Mouse (Mus musculus) intestine, embryonic 15.5 days (tissue): ENCODE results near the gene Mrpl14. TPM values are rescaled to one million over a fixed set of nuclear protein-coding genes. Genes with fewer than 3 reads are reported as not detected.

Source experiments
- ATAC-seq: fragments of 200-750 bp; cut with Nextera tagmentation; 2 replicates; pipeline ENCODE4 v1.8.0; 2017; ENCODE audit warnings: moderate TSS enrichment, moderate library complexity
- H3K27ac ChIP-seq: fragments of 300-500 bp; sonication (generic); 2 replicates; pipeline ENCODE4 v1.5.1; 2015; ENCODE audit warnings: mild to moderate bottlenecking, inconsistent platforms
- H3K27me3 ChIP-seq: fragments of 300-500 bp; sonication (generic); replicated peaks from 2 replicates; pipeline ENCODE4 v1.6.1; 2015; ENCODE audit warnings: inconsistent platforms
- H3K36me3 ChIP-seq: fragments of 300-500 bp; sonication (generic); 2 replicates; pipeline ENCODE4 v1.6.1; 2015; ENCODE audit warnings: inconsistent platforms
- H3K4me1 ChIP-seq: fragments of 300-500 bp; sonication (generic); replicated peaks from 2 replicates; pipeline ENCODE4 v1.6.1; 2015; ENCODE audit warnings: inconsistent platforms
- H3K4me2 ChIP-seq: fragments of 300-500 bp; sonication (generic); replicated peaks from 2 replicates; pipeline ENCODE4 v1.6.1; 2015; ENCODE audit warnings: mild to moderate bottlenecking, inconsistent platforms
- H3K4me3 ChIP-seq: fragments of 300-500 bp; sonication (generic); replicated peaks from 2 replicates; pipeline ENCODE4 v1.5.1; 2015; ENCODE audit warnings: inconsistent platforms
- H3K9ac ChIP-seq: fragments of 300-500 bp; sonication (generic); 2 replicates; pipeline ENCODE4 v1.6.1; 2015; ENCODE audit warnings: inconsistent platforms
- H3K9me3 ChIP-seq: fragments of 300-500 bp; sonication (generic); 2 replicates; pipeline ENCODE4 v1.6.1; 2016; ENCODE audit warnings: inconsistent platforms
- WGBS: fragments of 180-500 bp; shearing (Covaris S2); methylation state at CpG from one replicate; pipeline ENCODE4 v1.1.7; 2015; 5-methylcytosine and 5-hydroxymethylcytosine counted together
- polyA plus RNA-seq: library from polyadenylated mRNA; unstranded; fragments of >200 nt; fragmentation: Nextera tagmentation; extraction: Ambion mirVana; gene quantifications from 2 replicates; pipeline ENCODE4 v1.2.1, GENCODE M21; 2015

The Mrpl14 gene
- polyA plus RNA-seq, 1 experiment from 2014 or later = 147 TPM

DNA sequence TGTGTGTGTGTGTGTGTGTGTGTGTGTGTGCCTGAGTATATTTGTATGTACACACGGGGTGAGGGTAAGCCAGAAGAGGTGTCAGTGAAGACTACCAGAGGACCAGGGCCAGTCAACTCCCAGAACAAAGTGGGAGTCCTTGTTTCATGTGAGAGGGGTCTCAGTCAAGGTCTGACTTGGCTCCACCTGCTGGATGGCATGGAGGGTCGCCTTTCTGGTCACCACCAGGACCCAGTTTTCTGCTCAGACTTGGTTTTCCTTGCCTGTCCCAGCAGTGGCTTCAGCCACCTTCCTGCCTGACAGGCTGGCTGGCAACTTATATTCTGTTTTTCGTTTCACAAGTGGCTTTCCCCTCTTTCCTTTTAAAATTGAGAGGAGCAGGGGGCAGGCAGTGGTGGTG is 21.3 kb downstream of the Mrpl14 start:
- no peak for ATAC-seq
- WGBS = 32% methylated on average over 3 of the region's 3 CpGs
- no peaks in the 10 kb centered on the region for H3K9me3 ChIP-seq
- H3K27ac ChIP-seq = no peak overlapping the region
- no peak overlapping the region for H3K9ac ChIP-seq
- H3K27me3 ChIP-seq = no peaks in the 10 kb centered on the region
- H3K4me2 ChIP-seq = no peak overlapping the region
- no peak overlapping the region for H3K4me3 ChIP-seq
- H3K4me1 ChIP-seq = 0 out of 2 replicates have a peak, but pooled peaks cover 2% of the 10 kb centered on the region
- H3K36me3 ChIP-seq = no peaks in the 10 kb centered on the region

DNA sequence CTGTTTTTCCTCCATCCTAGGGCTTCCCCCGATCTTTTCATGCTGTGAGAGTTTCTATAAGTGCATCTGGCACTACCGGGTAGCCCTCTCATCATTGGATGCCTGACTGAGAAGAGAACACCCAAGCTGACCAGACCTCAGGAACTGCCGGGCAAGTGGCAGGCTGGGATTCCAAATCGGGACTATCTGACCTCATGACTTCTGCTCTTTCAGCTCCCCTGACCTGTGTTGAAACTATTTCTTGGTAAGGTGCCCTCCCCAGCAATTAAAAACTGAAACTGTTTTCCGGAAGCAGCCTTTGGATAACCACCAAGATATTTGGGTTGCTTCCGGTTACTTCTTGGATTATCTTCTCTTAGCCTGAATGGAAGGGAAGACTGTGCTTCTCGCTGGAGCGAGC is 22.1 kb downstream of the Mrpl14 start:
- Histone ChIP-seq H3K4me2 (no peak overlapping the region), H3K4me3 (no peak overlapping the region)
- WGBS = 83% methylated on average over 8 of the region's 8 CpGs

DNA sequence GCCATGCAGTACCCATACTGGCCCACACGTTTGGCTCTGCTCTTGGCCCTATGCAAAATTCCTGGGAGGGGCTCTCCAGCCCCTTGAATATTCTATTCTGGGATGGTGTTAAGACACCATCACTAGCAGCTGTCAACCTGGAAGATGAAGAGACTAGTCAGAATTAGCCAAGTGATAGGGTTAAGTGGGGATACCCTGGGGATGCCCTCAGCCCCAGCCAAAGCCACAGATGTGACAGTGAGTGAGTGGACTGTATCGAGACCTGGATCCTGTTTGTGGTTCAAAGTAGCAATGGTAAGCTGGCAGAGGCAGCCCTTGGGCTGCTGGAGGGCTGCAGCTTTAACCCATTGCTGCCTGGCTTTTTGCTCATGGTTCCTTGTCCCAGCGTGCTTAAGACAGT is 23.7 kb downstream of the Mrpl14 start:
- Histone ChIP-seq H3K9ac (no peak overlapping the region), H3K4me1 (no peaks in the 10 kb centered on the region), H3K9me3 (no peaks in the 10 kb centered on the region), H3K4me3 (no peak overlapping the region), H3K36me3 (no peaks in the 10 kb centered on the region), H3K27ac (no peak overlapping the region), H3K4me2 (no peak overlapping the region), H3K27me3 (no peaks in the 10 kb centered on the region)
- WGBS = 41% methylated on average over 3 of the region's 3 CpGs
- ATAC-seq = no peak

More for the DNA sequence above, 22.1 kb downstream of the Mrpl14 start:
- no peaks in the 10 kb centered on the region for H3K27me3 ChIP-seq
- H3K4me1 ChIP-seq = no peaks in the 10 kb centered on the region
- H3K27ac ChIP-seq = no peak overlapping the region
- H3K36me3 ChIP-seq = no peaks in the 10 kb centered on the region
- H3K9ac ChIP-seq = no peak overlapping the region
- H3K9me3 ChIP-seq = no peaks in the 10 kb centered on the region
- ATAC-seq = no peak

DNA sequence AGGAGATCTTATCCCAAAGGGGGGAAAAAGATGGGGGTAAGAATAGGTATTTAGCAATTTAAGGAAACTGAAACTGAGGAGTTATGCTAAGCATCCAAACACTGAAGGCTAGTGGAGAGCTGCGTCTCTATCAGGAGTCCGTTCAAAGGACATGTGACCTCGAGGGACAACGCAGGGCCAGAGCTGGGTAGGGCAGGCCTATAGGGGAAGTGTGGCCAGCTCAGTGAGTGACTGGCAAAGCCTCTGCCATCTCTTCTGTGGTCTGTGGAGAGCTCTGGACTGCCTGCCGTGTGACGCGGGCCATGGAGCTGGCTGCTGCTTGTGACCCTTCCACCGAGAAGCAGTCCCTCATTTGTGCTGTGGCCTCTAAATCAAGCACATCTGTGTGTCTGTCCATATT is 24.3 kb downstream of the Mrpl14 start:
- no peak overlapping the region for H3K27ac ChIP-seq
- H3K4me2 ChIP-seq = no peak overlapping the region
- no peaks in the 10 kb centered on the region for H3K27me3 ChIP-seq
- 80% methylated on average over 8 of the region's 8 CpGs for WGBS
- no peak for ATAC-seq
- no peaks in the 10 kb centered on the region for H3K4me1 ChIP-seq
- no peak overlapping the region for H3K9ac ChIP-seq
- no peaks in the 10 kb centered on the region for H3K9me3 ChIP-seq
- H3K4me3 ChIP-seq = no peak overlapping the region
- no peaks in the 10 kb centered on the region for H3K36me3 ChIP-seq

DNA sequence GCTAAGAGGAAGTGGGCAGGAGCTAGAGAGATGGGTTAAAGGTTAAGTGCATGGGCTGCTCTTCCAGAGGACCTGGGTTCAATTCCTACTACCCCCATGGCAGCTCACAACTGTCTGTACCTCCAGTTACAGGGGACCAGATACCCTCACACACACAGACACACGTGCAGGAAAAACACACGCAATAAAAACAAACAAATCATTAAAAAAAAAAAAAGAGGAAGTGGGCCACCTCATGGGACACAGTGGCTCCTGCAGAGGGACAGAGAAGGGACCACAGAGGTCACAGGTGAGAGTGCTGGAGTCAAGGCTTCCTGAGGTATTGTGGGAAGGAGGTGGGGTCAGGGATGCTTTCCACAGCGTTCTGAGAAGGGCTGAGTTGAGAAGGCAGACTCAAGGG is 25.4 kb downstream of the Mrpl14 start:
- no peak overlapping the region for H3K4me2 ChIP-seq
- no peak overlapping the region for H3K27ac ChIP-seq
- no peak overlapping the region for H3K4me3 ChIP-seq
- no peaks in the 10 kb centered on the region for H3K9me3 ChIP-seq
- H3K4me1 ChIP-seq = no peaks in the 10 kb centered on the region
- no peak overlapping the region for H3K9ac ChIP-seq
- H3K36me3 ChIP-seq = no peaks in the 10 kb centered on the region
- no peaks in the 10 kb centered on the region for H3K27me3 ChIP-seq
- no peak for ATAC-seq
- 32% methylated on average over 3 of the region's 3 CpGs for WGBS

DNA sequence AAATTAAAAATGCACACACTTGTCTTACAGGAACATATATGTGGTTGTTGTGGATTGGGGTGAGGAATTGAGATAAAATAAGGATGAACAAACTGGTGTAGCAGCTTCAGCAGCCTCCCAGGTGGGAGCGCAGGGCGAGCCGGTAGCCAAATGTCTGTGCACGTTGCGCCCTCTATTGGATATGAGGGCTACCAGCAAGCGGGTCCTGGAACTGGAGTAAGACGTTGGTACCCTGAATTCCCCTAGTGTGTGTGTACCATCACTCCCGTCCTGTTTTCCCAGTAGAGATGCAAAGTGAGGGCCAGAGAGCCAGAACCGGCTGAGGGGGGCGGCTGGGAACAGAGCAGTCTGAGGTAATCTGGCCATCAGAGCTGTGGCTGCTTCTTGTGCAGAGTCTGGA is 32.2 kb downstream of the Mrpl14 start:
- Histone ChIP-seq H3K9ac (no peak overlapping the region), H3K4me3 (no peak overlapping the region), H3K36me3 (no peaks in the 10 kb centered on the region), H3K9me3 (no peaks in the 10 kb centered on the region), H3K27me3 (no peaks in the 10 kb centered on the region), H3K4me2 (no peak overlapping the region), H3K27ac (no peak overlapping the region), H3K4me1 (no peaks in the 10 kb centered on the region)
- ATAC-seq = peak; percentile 76; the same call in 1 of the 2 replicates
- WGBS = 9% methylated on average over 10 of the region's 10 CpGs

DNA sequence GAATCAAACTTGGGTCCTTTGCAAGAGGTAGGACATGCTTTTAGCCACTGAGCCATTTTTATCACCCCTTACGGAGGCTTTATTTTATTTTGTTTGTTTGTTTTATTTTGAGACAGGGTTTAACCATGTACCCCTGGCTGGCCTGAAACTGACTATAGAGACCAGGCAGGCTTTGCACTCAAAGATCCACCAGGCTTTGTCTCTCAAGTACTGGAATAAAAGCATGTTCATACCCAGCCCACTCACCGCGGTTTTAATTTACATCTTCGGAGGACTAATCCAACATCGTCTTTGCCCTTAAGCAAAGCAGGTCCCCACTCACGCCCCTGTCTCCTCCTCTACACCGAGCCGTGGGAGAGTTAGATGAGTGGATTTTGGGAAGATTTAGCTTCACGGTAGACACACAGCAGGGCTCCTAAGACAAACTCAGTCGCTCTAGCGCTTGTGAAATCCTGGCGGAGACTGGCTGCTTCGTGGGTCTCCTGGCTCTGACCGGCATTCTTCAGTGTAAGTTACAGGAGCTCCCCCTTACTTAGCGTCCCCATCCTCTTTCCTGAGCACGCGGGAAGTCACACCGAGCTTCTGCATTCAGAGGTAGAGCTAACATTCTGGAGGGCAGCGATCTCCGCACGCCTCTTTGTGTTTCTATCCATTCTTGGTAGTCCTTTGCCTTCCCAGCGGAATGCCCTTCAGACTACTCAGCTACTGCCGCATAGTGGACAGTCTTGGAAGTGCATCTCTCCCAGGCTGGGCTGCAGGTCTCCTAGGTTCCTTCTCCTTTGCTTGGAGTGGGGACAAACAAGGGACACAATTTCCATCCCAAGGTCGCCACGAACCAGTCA is 37.8 kb downstream of the Mrpl14 start:
- Histone ChIP-seq H3K27me3 (no peaks in the 10 kb centered on the region), H3K4me1 (peaks cover 4% of the 10 kb centered on the region), H3K27ac (peak overlapping the region; percentile 72), H3K4me3 (peak overlapping the region; percentile 46), H3K9me3 (no peaks in the 10 kb centered on the region), H3K36me3 (no peaks in the 10 kb centered on the region), H3K4me2 (peak overlapping the region; percentile 82), H3K9ac (peak overlapping the region; percentile 65)
- 2% methylated on average over 25 of the region's 25 CpGs for WGBS
- ATAC-seq = peak; percentile 48

DNA sequence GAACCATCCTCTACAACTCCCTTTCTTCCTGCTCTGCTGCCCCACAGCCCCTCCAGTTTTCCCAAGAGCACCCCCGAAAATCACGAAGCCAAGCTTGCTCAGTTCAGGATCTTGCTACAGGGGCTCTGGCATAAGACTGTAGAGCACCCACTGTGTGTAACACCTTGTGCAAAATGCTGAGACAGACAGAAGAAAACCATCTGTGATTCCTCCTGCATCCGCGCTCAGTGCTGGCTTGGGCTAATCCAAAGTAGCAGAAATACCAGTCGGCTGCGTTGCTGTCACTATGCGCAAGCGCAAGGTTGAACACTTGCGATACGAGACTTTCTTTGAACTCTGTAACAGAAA is 38.4 kb downstream of the Mrpl14 start:
- WGBS = 89% methylated on average over 10 of the region's 10 CpGs
- Histone ChIP-seq H3K9ac (no peak overlapping the region), H3K27ac (no peak overlapping the region), H3K36me3 (no peaks in the 10 kb centered on the region), H3K4me2 (0 out of 2 replicates have a peak overlapping the region, but pooled peaks have one; percentile 82), H3K4me1 (peaks cover 4% of the 10 kb centered on the region), H3K27me3 (no peaks in the 10 kb centered on the region), H3K9me3 (no peaks in the 10 kb centered on the region), H3K4me3 (peak overlapping the region; percentile 46; the same call in 1 of the 2 replicates)
- ATAC-seq = no peak

DNA sequence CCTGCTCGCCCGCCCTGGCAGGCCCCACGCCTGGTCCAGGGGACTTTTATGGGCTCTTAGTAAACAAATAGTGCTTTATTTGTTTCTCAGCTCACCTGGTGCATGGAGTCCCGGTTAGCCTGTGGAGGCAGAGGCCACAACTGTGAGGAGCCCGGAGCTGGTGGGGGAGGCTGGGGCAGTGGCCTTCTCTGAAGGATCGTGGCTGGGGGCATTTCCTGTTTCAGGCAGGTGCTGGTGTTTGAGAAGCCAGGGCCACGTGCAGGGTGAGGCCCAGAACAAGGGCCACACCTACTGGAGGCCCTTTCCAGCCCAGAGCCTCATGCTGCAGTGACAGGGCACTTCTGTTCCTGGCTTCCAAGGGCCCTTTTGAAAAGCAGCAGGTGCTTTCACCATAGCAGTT is 40.1 kb downstream of the Mrpl14 start:
- Histone ChIP-seq H3K9me3 (no peaks in the 10 kb centered on the region), H3K4me1 (peaks cover 4% of the 10 kb centered on the region), H3K4me2 (peak overlapping the region; percentile 44), H3K9ac (peak overlapping the region; percentile 38), H3K36me3 (no peaks in the 10 kb centered on the region), H3K27ac (peak overlapping the region; percentile 65), H3K4me3 (no peak overlapping the region; the same call in 1 of the 2 replicates), H3K27me3 (no peaks in the 10 kb centered on the region)
- peak; percentile 87 for ATAC-seq
- 33% methylated on average over 7 of the region's 7 CpGs for WGBS

DNA sequence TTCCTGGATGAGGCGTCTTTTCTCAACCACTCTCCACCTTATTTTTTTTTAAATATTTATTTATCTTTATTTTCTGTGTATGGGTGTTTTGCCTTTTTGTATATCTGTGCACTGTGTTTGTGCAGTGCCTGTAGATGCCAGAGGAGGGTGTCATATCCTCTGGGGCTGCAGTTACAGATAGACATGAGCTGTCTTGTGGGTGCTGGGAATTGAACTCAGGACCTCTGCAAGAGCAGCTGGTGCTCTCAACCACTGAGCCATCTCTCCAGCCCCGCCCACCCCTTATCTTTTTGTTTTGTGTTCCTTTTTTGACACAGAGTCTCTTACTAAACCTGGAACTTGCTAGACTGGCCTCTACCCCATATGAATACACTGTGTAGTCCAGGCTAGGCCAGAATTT is 41.4 kb downstream of the Mrpl14 start:
- 76% methylated on average over 2 of the region's 2 CpGs for WGBS
- Histone ChIP-seq H3K27ac (no peak overlapping the region), H3K36me3 (no peaks in the 10 kb centered on the region), H3K9me3 (no peaks in the 10 kb centered on the region), H3K4me1 (peaks cover 7% of the 10 kb centered on the region), H3K9ac (no peak overlapping the region), H3K27me3 (no peaks in the 10 kb centered on the region), H3K4me3 (no peak overlapping the region), H3K4me2 (no peak overlapping the region)
- ATAC-seq = no peak

DNA sequence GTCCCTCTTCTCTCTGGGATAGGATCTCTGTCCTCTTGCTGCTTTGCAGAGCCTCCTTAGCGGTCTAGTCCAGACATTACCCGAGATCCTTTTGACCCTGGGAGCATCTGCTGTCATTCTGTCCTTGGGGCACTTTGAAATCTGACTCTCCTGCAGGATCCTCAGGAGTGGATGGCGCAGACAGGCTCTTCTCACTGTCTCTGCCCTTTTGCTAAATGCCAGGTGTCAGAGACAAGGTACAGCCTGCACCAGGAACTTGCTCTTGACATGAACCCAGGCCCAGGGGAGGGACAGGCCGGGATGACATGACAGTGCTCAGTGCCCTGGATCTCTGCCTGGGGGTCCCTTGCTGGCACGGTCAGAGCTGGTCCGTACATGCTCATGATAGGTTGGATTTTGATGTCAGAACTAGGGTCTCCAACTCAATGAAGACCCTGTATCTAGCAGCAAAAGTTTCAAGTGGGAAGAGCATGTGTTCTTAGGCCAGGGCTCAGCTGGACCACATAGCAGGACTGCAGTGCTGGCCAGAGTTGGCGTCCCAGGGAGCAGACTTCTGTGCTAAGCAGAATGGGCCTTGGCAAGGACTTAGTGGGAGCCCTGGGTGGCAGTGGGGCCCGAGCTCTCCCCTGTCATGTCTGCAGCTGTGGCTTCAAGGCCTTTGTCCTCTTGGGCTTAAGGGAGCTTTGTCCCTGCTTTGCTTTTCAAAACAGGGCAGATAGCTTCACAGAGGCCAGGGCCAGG is 42.0 kb downstream of the Mrpl14 start:
- Histone ChIP-seq H3K4me3 (no peak overlapping the region), H3K36me3 (no peaks in the 10 kb centered on the region), H3K9me3 (no peaks in the 10 kb centered on the region), H3K4me1 (peaks cover 8% of the 10 kb centered on the region), H3K27ac (no peak overlapping the region), H3K9ac (no peak overlapping the region), H3K27me3 (0 out of 2 replicates have a peak, but pooled peaks cover 4% of the 10 kb centered on the region), H3K4me2 (no peak overlapping the region)
- WGBS = 72% methylated on average over 8 of the region's 8 CpGs
- ATAC-seq = no peak

DNA sequence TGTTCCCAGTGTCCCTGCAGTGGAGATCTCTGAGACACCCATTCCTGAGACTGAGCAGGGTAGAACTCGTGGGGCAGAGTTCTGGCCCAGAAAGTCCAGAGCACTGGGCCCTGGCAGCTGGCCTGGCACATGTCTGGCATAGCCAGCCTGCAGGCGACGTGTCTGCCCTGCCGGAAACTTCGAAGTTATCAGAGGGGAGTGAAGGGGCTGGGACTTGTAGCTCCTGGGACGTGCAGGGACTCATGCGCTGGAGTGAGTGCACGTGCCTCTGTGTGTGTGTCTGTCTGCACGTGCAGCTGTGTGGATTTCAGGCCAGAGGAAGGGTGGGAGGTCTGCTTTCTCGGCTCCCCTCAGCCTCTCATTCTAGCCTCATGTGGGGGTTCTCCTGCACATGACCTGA is 43.3 kb downstream of the Mrpl14 start:
- Histone ChIP-seq H3K9me3 (no peaks in the 10 kb centered on the region), H3K36me3 (no peaks in the 10 kb centered on the region), H3K27me3 (0 out of 2 replicates have a peak, but pooled peaks cover 7% of the 10 kb centered on the region), H3K4me3 (no peak overlapping the region), H3K27ac (no peak overlapping the region), H3K9ac (no peak overlapping the region), H3K4me2 (no peak overlapping the region), H3K4me1 (peaks cover 20% of the 10 kb centered on the region)
- ATAC-seq = no peak
- WGBS = 54% methylated on average over 10 of the region's 10 CpGs
